Mouse (Mus musculus) natural killer cell, adult 2 months (primary cell): ENCODE measurements at regions not wholly inside any gene's neighbourhood (a gene's known extent, or its start where the extent isn't known, plus 50 kb on each side); places are given as distances from the start of the nearest gene placed in this dataset.

Source experiments
- DNase-seq, 2 experiments: peaks; one replicate each; pipeline ENCODE4 v3.0.0; 2022; ENCODE audit warnings: low spot score in 2 of 2

DNA sequence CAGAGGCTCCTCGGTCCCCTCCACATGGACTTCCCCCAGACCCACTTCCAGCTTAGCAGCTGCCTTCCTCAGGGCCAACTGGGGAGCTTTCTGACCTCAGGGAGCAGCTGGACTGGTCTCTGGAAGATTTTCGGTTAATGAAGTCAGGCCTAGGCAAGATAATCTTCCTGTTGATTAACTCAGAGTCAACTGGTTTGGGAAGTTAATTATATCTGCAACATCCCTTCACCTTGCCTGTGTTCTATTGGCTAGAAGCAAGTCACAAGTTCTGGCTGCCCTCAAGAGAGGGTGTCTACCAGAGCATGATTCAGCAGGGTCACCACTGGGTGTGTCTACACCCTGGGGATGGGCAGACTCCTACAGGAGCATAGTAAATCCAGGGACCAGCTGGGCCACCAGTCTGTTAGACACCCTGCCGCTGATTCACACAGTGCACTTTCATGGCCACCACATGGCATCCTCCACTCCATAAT, 53.9 kb upstream of the Maml3 start:
- no peak for DNase-seq

DNA sequence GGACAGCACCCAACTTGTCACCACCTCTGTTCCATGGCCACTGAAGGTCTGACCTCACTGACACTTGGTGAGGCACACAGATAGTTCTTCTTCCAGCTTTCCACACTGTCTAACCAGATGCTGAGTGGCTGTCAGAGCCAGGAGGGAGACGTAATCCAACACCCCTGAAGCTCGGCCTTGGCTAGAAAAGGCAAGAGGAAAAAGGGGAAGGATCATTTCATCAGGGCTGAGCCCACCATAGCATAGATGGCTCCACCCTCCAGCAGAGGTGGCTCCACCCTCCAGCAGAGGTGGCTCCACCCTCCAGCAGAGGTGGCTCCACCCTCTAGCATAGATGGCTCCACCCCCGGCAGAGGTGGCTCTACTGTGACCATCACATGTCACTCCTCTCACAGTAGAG, 56.8 kb upstream of the Maml3 start:
- DNase-seq: no peak

DNA sequence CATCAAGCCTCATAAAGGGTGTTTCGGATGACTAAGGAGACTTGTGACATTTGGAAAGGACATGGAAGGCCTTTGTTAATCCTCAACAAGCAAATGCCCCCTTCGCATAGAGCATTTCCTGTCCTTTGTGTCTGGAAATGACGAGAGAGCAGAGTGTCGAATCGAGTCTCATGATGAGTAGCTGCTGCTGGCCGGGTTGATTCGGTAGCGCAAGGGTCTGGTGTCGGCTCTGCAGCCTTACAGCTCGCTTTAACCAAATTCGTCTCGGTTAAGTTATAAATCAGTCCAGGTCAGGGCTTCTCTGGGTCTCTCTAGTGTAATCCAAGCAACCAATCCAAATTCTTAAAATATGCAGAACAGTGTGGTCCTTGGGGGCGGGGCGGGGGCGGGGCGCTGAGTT, 59.1 kb upstream of the Maml3 start:
- DNase-seq: no peak

DNA sequence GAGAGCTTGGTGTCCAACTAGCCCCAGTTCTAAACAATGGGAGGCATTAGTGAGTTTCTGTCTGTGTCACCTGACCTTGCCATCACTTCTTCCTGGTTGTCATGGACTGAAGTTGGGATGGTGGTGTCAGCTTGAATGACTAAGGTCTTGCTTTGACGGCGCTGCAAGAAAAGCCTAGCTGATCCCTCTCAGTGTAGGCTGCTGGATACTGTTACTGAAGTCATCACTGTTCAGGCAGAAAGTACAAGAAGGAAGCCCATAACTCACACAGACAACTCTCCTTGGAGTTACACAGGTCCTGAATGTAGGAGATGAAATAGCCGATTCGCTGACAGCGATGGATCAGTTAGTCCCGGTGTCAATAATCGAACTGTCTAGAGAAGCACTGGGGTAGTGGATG, 62.5 kb upstream of the Maml3 start:
- DNase-seq: no peak

DNA sequence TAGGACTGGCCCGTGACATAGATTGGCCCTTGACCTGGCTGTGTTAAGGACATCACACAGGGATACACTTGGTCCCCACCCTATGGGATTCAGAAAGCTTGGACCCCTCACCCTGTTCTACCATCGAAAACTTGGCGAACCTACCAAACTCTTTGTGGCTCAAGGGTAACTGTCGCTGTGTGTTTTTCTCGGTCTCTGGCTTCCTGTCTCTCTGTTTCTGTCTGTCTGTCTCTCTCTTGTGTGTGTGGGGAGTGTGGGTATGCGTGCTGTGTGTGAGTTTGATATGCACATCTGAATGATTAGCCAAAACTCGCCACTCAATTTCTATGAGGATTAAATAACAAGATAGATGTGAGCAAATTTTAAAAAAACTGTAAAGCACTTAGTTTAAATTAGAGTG, 66.0 kb upstream of the Maml3 start:
- DNase-seq: no peak

DNA sequence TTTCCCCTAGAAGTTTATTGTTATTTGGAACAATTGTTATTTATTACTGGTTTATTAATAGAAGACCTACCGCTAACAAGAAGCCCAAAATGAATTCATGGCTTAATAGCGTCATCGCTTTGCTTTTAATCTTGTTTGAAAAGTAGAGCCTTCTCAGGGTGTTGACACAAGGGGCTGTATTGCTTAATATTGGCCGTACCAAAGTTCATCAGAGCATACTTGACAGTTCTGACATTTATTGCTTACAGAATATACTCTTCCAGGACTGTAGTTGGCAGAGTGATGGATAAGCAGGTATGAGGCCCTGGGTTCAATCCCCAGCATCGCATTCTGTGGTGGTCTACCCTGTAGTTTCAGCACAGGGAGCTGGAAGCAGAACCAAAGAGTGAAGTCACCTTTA, 66.4 kb upstream of the Maml3 start:
- DNase-seq: no peak

DNA sequence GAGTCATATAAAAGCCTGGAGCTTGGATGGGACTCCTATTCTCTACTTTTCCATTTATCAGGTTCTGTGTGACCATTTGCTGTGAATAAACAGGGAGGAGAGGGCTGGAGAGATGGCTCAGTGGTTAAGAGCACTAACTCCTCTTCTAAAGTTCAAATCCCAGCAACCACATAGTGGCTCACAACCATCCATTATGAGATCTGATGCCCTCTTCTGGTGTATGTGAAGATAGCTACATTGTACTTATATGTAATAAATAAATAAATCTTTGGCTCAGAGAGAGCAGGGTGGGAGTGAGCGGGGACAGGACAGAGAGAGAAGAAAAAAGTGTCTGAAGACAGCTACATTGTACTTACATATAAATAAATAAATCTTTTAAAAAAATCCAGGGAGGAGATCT, 68.6 kb upstream of the Maml3 start:
- no peak for DNase-seq

DNA sequence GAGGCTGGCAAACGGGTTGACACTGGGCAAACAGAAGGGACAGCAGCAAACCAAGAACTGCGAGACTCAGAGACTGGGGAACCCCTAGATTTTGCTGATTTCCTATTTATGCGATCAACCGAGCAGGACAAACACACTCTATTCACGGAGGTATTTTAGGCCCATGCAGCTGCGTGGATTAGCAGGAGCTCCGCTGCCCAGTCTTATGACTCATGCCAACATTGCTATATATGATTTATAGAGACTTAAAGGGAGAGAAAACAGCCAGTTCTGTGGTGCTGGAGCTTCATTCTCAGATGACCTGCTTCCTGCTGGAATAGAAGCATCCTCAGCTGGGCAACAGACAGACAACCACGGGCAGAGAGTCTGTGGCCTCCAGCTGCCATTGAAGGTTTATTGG, 71.2 kb upstream of the Maml3 start:
- DNase-seq: no peak

DNA sequence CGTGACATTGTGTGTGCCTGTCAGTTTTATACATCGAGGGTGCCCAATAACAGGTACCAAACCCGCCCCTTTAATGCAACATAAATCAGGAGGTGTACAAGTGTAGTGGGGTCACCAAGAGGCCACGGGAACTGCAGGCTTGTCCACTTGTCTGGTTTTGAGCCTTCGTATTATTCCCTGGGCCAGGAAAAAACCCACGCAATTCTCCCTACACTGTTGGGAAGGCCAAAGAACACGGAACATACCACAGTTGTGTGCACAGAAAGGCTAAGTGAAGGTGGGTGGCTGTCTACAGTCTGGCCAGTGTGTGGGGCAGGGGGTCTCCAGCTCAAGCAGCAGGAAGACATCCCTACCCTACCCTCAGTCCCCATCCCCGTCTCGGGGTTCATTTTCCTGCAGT, 74.0 kb upstream of the Maml3 start:
- DNase-seq: no peak

DNA sequence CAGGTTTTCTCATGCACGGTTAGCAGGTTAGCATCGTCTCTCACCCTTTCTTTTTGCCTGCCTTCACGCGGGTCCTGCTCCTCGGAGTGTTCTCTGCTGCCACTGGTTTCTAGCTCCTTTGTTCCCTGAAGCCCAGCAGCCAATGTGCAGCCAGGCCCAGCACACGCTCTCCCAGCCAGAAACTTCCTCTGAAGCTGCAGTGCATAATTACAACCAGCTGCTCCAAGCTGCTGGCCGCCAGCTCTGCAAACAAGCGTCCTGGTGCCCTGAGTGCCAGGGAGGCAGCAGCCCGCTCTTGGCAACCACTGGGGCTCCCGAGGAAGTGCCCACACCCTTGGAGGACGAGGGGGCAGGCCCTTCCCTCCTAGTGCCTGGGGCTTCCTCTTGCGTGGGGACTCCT, 74.8 kb upstream of the Maml3 start:
- DNase-seq: no peak

DNA sequence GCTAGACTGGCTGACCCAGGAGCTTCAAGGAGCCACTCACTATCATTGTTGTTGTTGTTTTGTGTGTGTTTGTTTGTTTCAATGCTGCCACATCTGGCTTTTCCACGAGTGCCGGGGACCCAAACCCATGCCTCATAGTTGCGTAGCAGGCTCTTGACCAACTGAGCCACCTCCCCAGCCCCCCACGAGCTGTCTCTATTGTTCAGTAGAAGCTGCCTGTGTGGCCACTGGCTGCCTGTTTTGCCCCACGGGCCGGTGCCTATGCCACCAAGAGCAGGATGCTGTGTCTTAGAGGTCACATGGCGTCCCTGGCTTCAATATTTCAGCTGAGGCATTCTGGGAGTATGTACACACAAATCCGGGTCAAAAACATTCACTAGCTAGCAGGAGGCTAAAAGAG, 75.4 kb upstream of the Maml3 start:
- no peak for DNase-seq

DNA sequence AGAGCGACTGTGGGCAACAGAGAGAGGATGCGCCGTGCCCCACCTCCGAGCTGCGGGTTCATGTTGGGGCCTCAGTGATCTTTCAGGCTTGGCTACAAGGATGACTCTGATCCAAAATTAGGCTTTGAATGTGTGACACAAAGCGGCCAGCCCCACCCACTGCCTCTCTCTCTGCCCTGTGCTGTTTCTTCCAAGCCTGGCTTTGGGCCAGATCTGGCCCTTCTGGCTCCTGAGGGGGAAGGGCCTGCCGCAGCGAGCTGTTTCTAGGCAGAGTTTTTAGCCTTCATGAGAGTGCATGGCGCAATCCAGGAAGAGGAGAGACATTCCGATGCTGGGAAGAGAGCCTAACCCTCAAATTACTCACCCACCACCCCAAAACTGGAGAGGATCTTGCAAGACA, 75.9 kb upstream of the Maml3 start:
- DNase-seq: no peak

DNA sequence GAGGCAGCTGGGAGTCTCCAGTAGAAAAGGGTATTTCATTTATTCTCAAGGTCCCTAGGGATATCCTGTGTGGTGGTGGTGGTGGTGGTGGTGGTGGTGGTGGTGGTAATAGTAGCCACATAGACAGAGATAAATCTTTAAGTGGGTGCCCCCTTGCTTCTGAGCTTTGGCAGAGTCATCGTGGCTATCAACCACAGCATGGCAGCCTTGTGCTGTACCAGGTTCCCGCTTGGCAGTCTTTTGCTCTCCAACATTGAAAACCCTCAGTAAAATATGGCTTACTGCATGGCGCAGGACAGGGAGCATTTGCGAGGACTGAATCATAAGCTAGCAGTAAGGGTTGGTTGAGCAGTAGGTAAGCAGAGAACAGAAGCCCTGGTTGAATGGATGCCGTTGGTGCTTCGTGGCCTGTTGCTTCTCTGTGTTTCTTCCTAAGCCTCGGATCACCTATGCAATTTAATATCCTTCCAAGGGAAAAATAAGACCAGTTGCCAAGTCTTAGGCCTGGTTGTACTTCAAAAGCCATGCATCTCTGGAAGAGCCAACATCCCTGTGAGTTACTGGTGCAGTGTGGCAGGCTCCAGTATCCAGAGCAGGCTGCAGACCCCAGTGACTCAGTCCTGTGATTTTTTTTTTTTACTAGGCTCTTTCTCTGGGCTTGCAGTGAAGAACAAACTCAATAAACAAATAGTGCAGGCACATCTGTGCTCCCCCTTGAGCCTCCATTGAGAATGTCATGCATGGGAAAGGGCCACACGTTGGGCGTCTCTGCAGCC, 76.6 kb upstream of the Maml3 start:
- DNase-seq: no peak

DNA sequence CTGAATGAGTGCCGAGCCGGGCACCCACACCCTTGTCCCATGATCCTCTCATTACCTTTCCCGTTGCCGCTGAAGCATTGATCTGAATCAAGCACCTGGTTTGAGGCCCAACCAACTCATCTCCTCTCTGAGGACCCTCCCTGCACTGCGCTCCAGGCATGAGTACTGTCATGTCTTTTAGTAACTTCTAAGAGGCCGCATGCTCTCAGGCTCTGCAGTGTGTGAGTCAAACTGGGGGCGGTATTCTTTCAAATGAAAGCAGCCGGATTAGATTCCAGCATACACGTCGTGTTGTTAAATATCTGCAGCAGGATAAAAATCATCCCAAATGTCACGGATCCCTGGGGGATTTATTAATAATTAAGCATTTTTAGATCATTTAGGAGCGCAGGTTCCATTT, 79.4 kb upstream of the Maml3 start:
- no peak for DNase-seq

DNA sequence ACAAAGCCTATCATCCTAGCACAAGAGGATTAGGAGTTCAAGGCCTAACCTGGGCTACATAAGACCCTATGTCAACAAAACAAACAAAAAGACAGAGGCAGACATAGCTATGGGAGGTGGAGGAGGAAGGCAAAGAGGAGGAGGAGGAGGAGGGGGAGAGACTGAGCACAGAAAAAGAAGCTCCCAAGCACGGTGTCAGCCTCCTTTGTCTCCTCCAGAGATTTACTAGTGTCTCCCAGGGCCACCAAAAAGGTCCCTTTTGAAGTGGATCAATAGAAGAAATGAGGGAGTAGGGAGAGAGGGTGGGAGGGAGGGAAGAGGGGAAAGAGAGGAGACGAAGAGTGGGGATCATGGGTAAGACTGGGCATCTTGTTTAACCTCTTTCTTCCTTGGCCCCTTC, 80.5 kb upstream of the Maml3 start:
- no peak for DNase-seq

DNA sequence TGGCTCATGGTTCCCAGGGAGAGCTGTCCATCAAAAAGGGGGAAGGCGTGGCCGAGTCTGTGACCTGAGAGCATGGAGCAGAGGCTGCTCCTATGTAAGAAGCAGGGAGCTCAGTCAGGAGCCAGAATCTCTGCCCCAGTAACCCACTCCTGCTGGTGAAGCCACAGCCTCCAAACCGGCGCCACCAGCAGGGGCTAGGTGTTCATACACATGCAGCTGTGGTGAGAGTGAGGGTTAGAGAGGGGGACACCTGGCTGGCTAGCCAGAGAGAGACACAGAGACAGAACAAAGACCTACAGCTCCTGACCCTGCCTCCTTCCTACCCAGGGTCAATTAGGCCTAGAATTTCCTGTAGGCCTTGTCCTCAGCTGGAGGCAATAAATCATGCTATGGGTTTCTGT, 80.7 kb upstream of the Foxo1 start:
- DNase-seq: no peak

DNA sequence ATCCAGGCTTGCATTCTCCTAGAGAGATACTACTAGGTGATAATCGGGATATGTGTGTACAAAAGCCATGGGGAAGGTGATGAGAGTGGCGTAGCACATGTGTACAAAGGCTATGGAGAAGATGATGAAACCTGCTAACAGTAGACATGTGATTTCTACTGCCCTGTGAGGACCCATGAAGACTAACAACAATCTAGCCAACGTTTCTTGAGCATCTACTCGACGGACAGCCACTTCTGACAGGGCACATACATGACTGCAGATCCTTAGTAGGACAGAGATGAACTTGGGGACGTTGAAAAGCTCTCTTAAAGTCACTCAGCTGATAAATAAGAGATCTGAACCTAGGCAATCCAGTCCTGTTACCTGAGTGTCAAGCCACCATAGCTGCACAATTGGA, 79.8 kb upstream of the Foxo1 start:
- no peak for DNase-seq

DNA sequence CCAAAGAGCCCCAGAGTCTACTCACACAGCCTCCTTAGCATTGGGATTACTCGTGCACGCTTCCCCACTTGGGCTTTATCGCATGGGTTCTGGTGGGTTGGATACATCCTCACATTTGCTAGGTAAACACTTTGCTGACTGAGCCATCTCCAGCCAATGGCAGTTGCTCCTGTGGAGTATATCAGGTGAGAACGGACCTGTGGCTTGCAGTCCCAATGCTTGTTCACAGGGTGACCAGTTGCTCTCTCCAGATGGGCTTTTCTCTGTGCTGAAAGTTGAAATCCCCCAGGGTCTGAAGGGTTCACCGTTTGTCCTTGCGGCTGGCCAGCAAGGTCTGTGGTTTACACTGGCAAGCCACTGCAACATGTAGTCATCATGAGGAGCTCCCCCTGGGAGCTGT, 79.1 kb upstream of the Foxo1 start:
- DNase-seq: no peak

DNA sequence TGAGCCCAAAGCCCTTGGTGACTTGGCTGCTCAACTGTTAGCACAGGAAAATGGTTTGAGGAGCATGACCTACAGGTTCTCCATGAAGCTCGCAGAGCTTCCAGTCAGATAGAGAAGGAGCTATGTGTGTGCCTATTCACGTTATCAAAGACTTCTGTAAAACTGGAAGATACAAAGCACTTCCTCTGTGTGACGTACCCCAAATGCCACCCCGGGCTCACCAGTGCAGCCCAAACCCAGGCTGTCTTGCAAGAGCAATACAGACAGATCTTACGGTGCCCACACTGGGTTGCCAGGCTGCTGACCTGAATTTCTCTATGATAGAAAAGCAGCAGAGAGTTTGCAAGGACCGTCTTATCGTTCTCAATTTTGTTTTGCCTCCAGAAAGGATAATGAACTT, 78.1 kb upstream of the Foxo1 start:
- DNase-seq: no peak

DNA sequence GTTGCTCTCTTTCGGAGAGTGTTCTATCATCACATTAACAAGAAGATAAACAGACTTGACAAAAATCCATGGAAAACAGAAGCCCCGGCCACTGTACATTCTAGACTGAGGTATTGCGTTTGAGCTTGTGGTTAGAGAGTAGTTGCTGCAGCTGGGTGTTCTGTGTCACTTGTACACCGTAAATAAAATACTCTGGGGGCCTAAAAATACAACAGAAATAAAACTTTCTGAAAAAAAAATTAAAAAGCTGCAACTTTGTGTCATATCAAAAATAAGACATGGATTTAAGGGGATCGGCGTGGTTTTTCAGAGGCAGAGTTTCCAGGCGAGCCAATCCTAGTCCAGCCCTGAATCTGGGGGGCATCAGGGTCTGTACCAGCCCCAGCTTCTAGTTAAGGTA, 75.1 kb upstream of the Foxo1 start:
- DNase-seq: no peak

DNA sequence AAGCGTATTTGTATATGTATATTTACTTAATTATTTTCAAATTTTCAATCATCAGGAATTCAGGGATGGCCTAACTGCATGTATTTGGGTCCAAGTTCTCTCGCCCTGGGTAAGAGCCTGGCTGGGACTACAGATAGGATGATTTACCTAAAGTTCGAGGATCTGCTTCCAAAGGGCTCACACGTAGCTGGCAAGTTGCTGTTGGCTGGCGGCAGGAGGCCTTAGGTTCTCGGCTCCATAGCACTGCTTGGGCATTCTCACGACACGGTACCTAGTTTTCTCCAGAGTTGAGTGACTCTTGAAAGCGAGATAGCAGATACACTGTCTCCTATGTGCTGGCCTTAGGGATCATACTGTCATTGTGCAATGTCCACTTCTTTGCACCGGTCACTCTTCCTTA, 73.9 kb upstream of the Foxo1 start:
- no peak for DNase-seq

DNA sequence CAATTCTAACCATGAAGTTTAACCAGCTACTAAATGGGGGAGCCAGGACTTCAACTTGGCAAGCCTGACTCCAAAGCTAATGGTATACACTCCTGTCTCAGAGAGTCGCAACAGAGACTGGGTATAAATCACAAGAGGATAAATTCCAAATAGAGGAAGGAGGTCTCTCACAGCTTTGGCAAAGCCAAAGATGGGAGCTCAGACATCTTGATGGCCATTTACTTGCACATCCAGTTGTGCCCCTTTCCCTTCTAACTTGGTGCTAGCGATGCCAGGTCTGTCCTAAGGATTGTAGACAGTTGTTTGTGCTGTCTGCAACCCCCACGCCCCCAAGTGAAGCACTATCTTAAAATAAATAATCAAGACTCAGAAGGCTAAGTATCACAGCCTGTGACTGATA, 72.7 kb upstream of the Foxo1 start:
- no peak for DNase-seq

DNA sequence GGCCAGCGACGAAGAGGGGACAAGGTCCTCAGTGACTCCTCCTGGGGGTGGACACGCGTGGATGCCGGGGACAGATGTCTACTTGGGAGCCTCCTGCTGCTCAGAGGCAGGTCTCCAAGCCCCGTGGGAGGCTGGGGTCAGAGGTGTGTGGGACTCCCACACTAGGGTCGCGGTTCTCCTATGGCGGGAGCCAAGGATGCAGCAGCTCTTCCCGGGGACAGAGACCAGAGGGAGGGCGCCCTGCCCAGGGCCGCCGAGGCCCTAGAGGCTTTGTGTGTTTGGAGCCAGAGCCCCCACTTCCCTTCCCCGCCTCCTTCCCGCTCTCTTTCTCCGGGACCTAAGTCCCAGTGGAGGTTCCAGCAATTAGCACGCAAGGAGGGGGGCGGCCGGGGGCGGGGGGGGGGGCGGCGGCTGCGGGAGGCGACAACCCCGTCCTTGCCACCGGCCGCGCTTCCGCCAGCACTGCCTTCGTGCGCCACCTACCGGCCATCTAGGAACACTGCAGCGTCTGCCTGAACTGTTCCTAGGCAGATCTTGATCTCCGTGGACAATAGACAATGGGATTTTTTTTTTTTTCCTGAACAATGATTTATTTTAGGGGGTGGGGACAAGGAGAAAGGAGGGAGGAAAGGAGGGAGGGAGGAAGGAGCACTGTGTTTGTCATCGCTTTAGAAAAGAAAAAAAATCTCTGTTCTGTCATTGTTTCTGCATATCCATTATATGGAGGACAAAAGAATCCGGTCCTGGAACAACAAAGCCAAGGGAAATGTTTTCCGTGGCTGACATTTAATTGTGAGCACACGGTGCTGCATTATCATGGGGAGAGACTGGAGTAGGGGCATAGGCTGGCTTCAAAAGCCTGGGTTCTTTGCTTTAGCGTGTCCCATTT, 71.8 kb upstream of the Foxo1 start:
- DNase-seq: peak; percentile 41 to 70

DNA sequence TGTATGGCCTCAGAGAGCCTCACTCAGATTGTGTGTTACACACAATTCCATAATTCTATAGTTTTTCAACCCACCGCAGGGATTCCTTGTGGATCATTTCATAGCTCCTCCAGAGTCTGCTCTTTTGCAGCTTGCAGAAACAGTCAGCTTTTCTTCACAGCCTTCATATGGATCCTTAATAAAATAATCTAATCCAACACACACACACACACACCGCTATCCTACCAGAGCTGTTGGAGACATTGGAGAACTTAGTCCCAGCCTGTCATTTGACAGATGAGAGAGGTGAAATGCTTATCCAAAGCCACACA, 71.2 kb upstream of the Foxo1 start:
- no peak for DNase-seq
